Mouse (Mus musculus) small intestine, adult 2 months (tissue): ENCODE data around the gene Cks2. TPM values are rescaled to one million over a fixed set of nuclear protein-coding genes. Genes with fewer than 3 reads are reported as not detected.

ENCODE experiments used
- H3K27ac ChIP-seq: fragments of 200-500 bp; 2 replicates; pipeline ENCODE4 v1.5.1; 2012; ENCODE audit warnings: low read depth, low read length, control low read depth, inconsistent platforms; ENCODE audit not compliant: insufficient read depth
- H3K27me3 ChIP-seq: fragments of 200-500 bp; 2 replicates; pipeline ENCODE4 v1.6.1; 2012; ENCODE audit warnings: mild to moderate bottlenecking, moderate library complexity, low read length, inconsistent platforms; ENCODE audit not compliant: control insufficient read depth, insufficient read depth
- H3K36me3 ChIP-seq: fragments of 200-500 bp; 2 replicates; pipeline ENCODE4 v1.6.1; 2012; ENCODE audit warnings: mild to moderate bottlenecking, low read length, control low read depth, inconsistent platforms; ENCODE audit not compliant: control insufficient read depth, insufficient read depth
- H3K4me1 ChIP-seq: fragments of 200-500 bp; 2 replicates; pipeline ENCODE4 v1.6.1; 2012; ENCODE audit warnings: low read length, inconsistent platforms, mixed read lengths; ENCODE audit not compliant: control insufficient read depth, insufficient read depth, insufficient read length
- H3K4me3 ChIP-seq: fragments of 200-500 bp; 2 replicates; pipeline ENCODE4 v1.5.1; 2012; ENCODE audit warnings: low read depth, mild to moderate bottlenecking, control low read depth, inconsistent platforms, low read length, moderate library complexity
- CTCF ChIP-seq: fragments of 200-500 bp; IDR thresholded peaks from 2 replicates; pipeline ENCODE4 v1.5.1; 2012; ENCODE audit warnings: low read depth, mild to moderate bottlenecking, control low read depth, inconsistent platforms, low read length, moderate library complexity, mixed read lengths; ENCODE audit not compliant: insufficient replicate concordance, insufficient read length; ENCODE audit errors: extremely low read depth
- POLR2A ChIP-seq: fragments of 200-500 bp; IDR thresholded peaks from 2 replicates; pipeline ENCODE4 v1.6.1; 2012; ENCODE audit warnings: low read depth, mild to moderate bottlenecking, control low read depth, inconsistent platforms, low read length, moderate library complexity
- WGBS: fragments of 180-500 bp; shearing (Covaris S2); methylation state at CpG from one replicate; pipeline ENCODE4 v1.1.7; 2018; 5-methylcytosine and 5-hydroxymethylcytosine counted together
- polyA plus RNA-seq: library from polyadenylated mRNA; depleted of rRNA; stranded (reverse); fragments of >200 nt; gene quantifications from 2 replicates; pipeline ENCODE4 v1.2.3, GENCODE M21; 2012

Cks2 gene
- polyA plus RNA-seq, 1 experiment: 32.5 TPM

- H3K27ac ChIP-seq: no peak overlapping the region
- H3K27me3 ChIP-seq: no peaks in the 10 kb centered on the region
- peaks cover 2% of the 10 kb centered on the region; the same call in 1 of the 2 replicates for H3K4me1 ChIP-seq
- no peak overlapping the region for H3K4me3 ChIP-seq
- no peak for TF ChIP-seq CTCF
- TF ChIP-seq POLR2A: no peak
- 11% methylated on average over 3 of the region's 3 CpGs for WGBS
- H3K36me3 ChIP-seq: peaks cover under 1% of the 10 kb centered on the region; the same call in 1 of the 2 replicates
These were observed 2.7 kb downstream of the Cks2 start for GRCm38 (mm10) chr13:51647770-51648169.

- no peaks in the 10 kb centered on the region for H3K27me3 ChIP-seq
- H3K36me3 ChIP-seq: peaks cover 3% of the 10 kb centered on the region
- 61% methylated on average over 4 of the region's 4 CpGs for WGBS
- no peak overlapping the region for H3K27ac ChIP-seq
- H3K4me3 ChIP-seq: no peak overlapping the region
- H3K4me1 ChIP-seq: peaks cover 2% of the 10 kb centered on the region; the same call in 1 of the 2 replicates
- TF ChIP-seq CTCF (no peak), POLR2A (no peak)
These were observed 3.2 kb downstream of the Cks2 start for GRCm38 (mm10) chr13:51648237-51648636.

GRCm38 (mm10) chr13:51649740-51650139 is 4.7 kb downstream of the Cks2 start:
- WGBS: 31% methylated on average over 1 of the region's 1 CpGs
- peaks cover 10% of the 10 kb centered on the region for H3K36me3 ChIP-seq

GRCm38 (mm10) chr13:51651408-51652064 is 6.5 kb downstream of the Cks2 start, which contains the start of gene Secisbp2:
Gene Secisbp2 (plus strand): TSS chr13:51651697.
- Histone ChIP-seq H3K4me1 (peaks cover 2% of the 10 kb centered on the region; the same call in 1 of the 2 replicates), H3K36me3 (peaks cover 23% of the 10 kb centered on the region), H3K4me3 (peak within 1 kb of the TSS; percentile 91), H3K27me3 (no peaks in the 10 kb centered on the region), H3K27ac (peak within 1 kb of the TSS; percentile 75)
- TF ChIP-seq CTCF (peak; percentile 95), POLR2A (peak; percentile 80; the same call in 1 of the 2 replicates)
- WGBS: under 1% methylated on average over 69 of the region's 69 CpGs

More at GRCm38 (mm10) chr13:51649740-51650139, 4.7 kb downstream of the Cks2 start:
- Histone ChIP-seq H3K4me3 (no peak overlapping the region), H3K27me3 (no peaks in the 10 kb centered on the region), H3K27ac (no peak overlapping the region), H3K4me1 (peaks cover 2% of the 10 kb centered on the region; the same call in 1 of the 2 replicates)
- TF ChIP-seq CTCF (no peak), POLR2A (no peak)

- no peak overlapping the region for H3K27ac ChIP-seq
- no peak for TF ChIP-seq CTCF
- TF ChIP-seq POLR2A: no peak
- no peak overlapping the region for H3K4me3 ChIP-seq
- no peaks in the 10 kb centered on the region for H3K27me3 ChIP-seq
- H3K4me1 ChIP-seq: peaks cover 2% of the 10 kb centered on the region; the same call in 1 of the 2 replicates
- WGBS: 90% methylated on average over 6 of the region's 6 CpGs
- peaks cover 35% of the 10 kb centered on the region for H3K36me3 ChIP-seq
These were observed 8.1 kb downstream of the Cks2 start for GRCm38 (mm10) chr13:51653159-51653558.

- Histone ChIP-seq H3K36me3 (peaks cover 40% of the 10 kb centered on the region), H3K4me1 (peaks cover 2% of the 10 kb centered on the region; the same call in 1 of the 2 replicates), H3K27ac (no peak overlapping the region), H3K27me3 (no peaks in the 10 kb centered on the region), H3K4me3 (no peak overlapping the region)
- WGBS: 93% methylated on average over 9 of the region's 9 CpGs
- no peak for TF ChIP-seq POLR2A
- TF ChIP-seq CTCF: no peak
These were observed 8.9 kb downstream of the Cks2 start for GRCm38 (mm10) chr13:51653961-51654360.

- Histone ChIP-seq H3K36me3 (peaks cover 60% of the 10 kb centered on the region), H3K27me3 (no peaks in the 10 kb centered on the region), H3K27ac (no peak overlapping the region), H3K4me3 (no peak overlapping the region), H3K4me1 (no peaks in the 10 kb centered on the region; the same call in 1 of the 2 replicates)
- no peak for TF ChIP-seq CTCF
- no peak for TF ChIP-seq POLR2A
- 94% methylated on average over 13 of the region's 13 CpGs for WGBS
These were observed 11.6 kb downstream of the Cks2 start for GRCm38 (mm10) chr13:51656516-51657235.
